27 mouse cellular contexts compared by ENCODE assay signal in genomic region chr9:104148969-104149368, GRCm38 (mm10). TPM values are rescaled to one million over a fixed set of nuclear protein-coding genes. Genes with fewer than 3 reads are reported as not detected.
A peak's percentile ranks its signal among the peaks of the same experiment; 100 is the strongest.
DNase-seq lines count a peak whose midpoint lies in the region; ATAC-seq and TF ChIP-seq lines count a peak whose summit lies in the region.
"Had no signal": no experiment of that assay in that cellular context is flagged by ENCODE, and none has a peak within 500 bp of the region (broad histone marks: within the 10 kb centered on the region; RNA-seq: fewer than 3 reads in every experiment).

No protein-coding gene starts in this region.

- H3K4me3 ChIP-seq in heart, embryonic 11.5 days (ENCODE audit: low read depth, low read length), result no peak overlapping the region
- H3K4me3 ChIP-seq in heart, postnatal 0 days (ENCODE audit: low read depth, low read length), result no peak overlapping the region
- H3K4me3 ChIP-seq: embryonic facial prominence, embryonic 10.5 days; embryonic facial prominence, embryonic 12.5 days; forebrain, embryonic 13.5 days; forebrain, embryonic 15.5 days had no signal

- DNase-seq in heart, adult 11 months, result peak; percentile 87
- peak; percentile 6 for DNase-seq in heart, postnatal 0 days (ENCODE audit: low spot score)
- no peak for DNase-seq in heart, postnatal 25 days (ENCODE audit: low spot score)
- peak; percentile 28 for DNase-seq in adipocyte (ENCODE audit: low spot score)
- peak; percentile 16 for DNase-seq in fibroblast of lung, adult 2 months (ENCODE audit: low read depth)
- no peak for DNase-seq in left cerebral cortex, postnatal 36 days (ENCODE audit: low spot score in 2 of 2)
- DNase-seq in cerebellum, postnatal 10 days, result no peak
- DNase-seq: adrenal gland, adult 2 months; adrenal gland, postnatal 10 days; adrenal gland, postnatal 25 days; B cell, adult 2 months; cerebellum, adult 11 months; cerebellum, adult 18-20 months; cerebellum, adult 8-10 months; cerebellum, adult 9-11 months; cerebellum, postnatal 25 days; forebrain, postnatal 0 days had no signal

- no peaks in the 10 kb centered on the region for H3K27me3 ChIP-seq in heart, embryonic 11.5 days (ENCODE audit: control insufficient read depth, insufficient read depth, low read length)
- no peaks in the 10 kb centered on the region for H3K27me3 ChIP-seq in heart, postnatal 0 days (ENCODE audit: control insufficient read depth, insufficient read depth, low read length)
- H3K27me3 ChIP-seq: CH12.LX; embryonic facial prominence, embryonic 12.5 days; forebrain, embryonic 13.5 days; forebrain, embryonic 15.5 days; Patski had no signal

- no peak for ATAC-seq in heart, embryonic 11.5 days (replicated peaks; ENCODE audit: insufficient number of reproducible peaks, low FRiP score, low TSS enrichment)
- no peak for ATAC-seq in heart, postnatal 0 days (ENCODE audit: insufficient read depth, low read depth)
- ATAC-seq: activated CD4-positive, CD25-positive, alpha-beta regulatory T cell, adult 4 months; CD4-positive, CD25-positive, alpha-beta regulatory T cell, adult 4 months; forebrain, embryonic 13.5 days; forebrain, embryonic 15.5 days; forebrain, postnatal 0 days; Patski had no signal

- intact Hi-C loops in heart, postnatal 25 days (cut with DNase I), result no loop called here
- intact Hi-C loops in left cerebral cortex, postnatal 36 days (cut with DNase I), result no loop called here

- H3K9ac ChIP-seq in heart, embryonic 11.5 days (ENCODE audit: low read depth, low read length), result no peak overlapping the region
- no peak overlapping the region for H3K9ac ChIP-seq in heart, postnatal 0 days (replicated peaks; ENCODE audit: low read depth, low read length)
- H3K9ac ChIP-seq: embryonic facial prominence, embryonic 12.5 days; forebrain, embryonic 13.5 days; forebrain, embryonic 15.5 days; forebrain, postnatal 0 days had no signal

- no peak for TF ChIP-seq EP300 in heart, postnatal 0 days (IDR thresholded peaks at IDR 0.05; ENCODE audit: low read depth)

- 86% methylated on average over 7 of the region's 7 CpGs for WGBS in heart, embryonic 11.5 days (ENCODE audit: insufficient replicate concordance)
- 73% methylated on average over 7 of the region's 7 CpGs for WGBS in heart, postnatal 0 days

- H3K27ac ChIP-seq in heart, embryonic 11.5 days (ENCODE audit: low read depth, low read length), result no peak overlapping the region
- no peak overlapping the region for H3K27ac ChIP-seq in heart, postnatal 0 days (ENCODE audit: low read depth)
- H3K27ac ChIP-seq: embryonic facial prominence, embryonic 10.5 days; embryonic facial prominence, embryonic 12.5 days; forebrain, embryonic 13.5 days; forebrain, embryonic 15.5 days had no signal

- TF ChIP-seq CTCF in heart, postnatal 0 days (IDR thresholded peaks at IDR 0.05; ENCODE audit: low read depth), result no peak

- peaks cover 15% of the 10 kb centered on the region for H3K36me3 ChIP-seq in heart, embryonic 11.5 days (ENCODE audit: control insufficient read depth, insufficient read depth, low read length)
- peaks cover 42% of the 10 kb centered on the region for H3K36me3 ChIP-seq in heart, postnatal 0 days (replicated peaks; ENCODE audit: control insufficient read depth, insufficient read depth, low read length)

- no peaks in the 10 kb centered on the region for H3K4me1 ChIP-seq in heart, embryonic 11.5 days (ENCODE audit: control insufficient read depth, insufficient read depth, low read length)
- H3K4me1 ChIP-seq in heart, postnatal 0 days (ENCODE audit: control insufficient read depth, insufficient read depth), result no peaks in the 10 kb centered on the region
- H3K4me1 ChIP-seq: embryonic facial prominence, embryonic 10.5 days; embryonic facial prominence, embryonic 12.5 days; forebrain, embryonic 13.5 days; forebrain, embryonic 15.5 days had no signal

- H3K4me2 ChIP-seq in heart, embryonic 11.5 days, result no peak overlapping the region
- no peak overlapping the region for H3K4me2 ChIP-seq in heart, postnatal 0 days (ENCODE audit: low read depth, low read length)
- H3K4me2 ChIP-seq: embryonic facial prominence, embryonic 12.5 days; forebrain, embryonic 13.5 days; forebrain, embryonic 15.5 days had no signal

- no peaks in the 10 kb centered on the region for H3K9me3 ChIP-seq in heart, embryonic 11.5 days (replicated peaks; ENCODE audit: control insufficient read depth, low read length)
- H3K9me3 ChIP-seq in heart, postnatal 0 days (replicated peaks; ENCODE audit: control insufficient read depth, low read length), result no peaks in the 10 kb centered on the region
- H3K9me3 ChIP-seq: embryonic facial prominence, embryonic 10.5 days; embryonic facial prominence, embryonic 12.5 days; forebrain, embryonic 13.5 days; forebrain, embryonic 15.5 days; G1E had no signal

RNA-seq across cellular contexts. Expression of gene Ackr4, which starts 22.2 kb away (rescaled TPM):
- polyA plus RNA-seq in heart, embryonic 11.5 days (2014; fragmentation: Nextera tagmentation; extraction: Ambion mirVana), result 0.31 and 0.48 TPM in 2 replicates
- total RNA-seq in heart, postnatal 0 days (2014; rRNA removed; ENCODE audit: low replicate concordance), result 18.1 and 18.8 TPM in 2 replicates
- 6.4 and 6.7 TPM in 2 replicates for polyA plus RNA-seq in heart, postnatal 0 days (2015; fragmentation: Nextera tagmentation; extraction: Ambion mirVana)
- total RNA-seq in heart, postnatal 25 days (2021), result 1 to 10 TPM; 4.2 to 4.8 TPM
- total RNA-seq in left cerebral cortex, postnatal 36 days (2021), result under 1 TPM in 1 of 2 experiments, not detected in 1; 0.12 TPM
- polyA plus RNA-seq: G1E had no signal

Comparison
In these comparisons a context has a peak if more than half of its experiments do, and no peak if none do; other contexts are left out.
1. DNase-seq: peak in heart, adult 11 months (single experiment), heart, postnatal 0 days (single experiment), adipocyte (single experiment) and fibroblast of lung, adult 2 months (single experiment); none in heart, postnatal 25 days (single experiment), left cerebral cortex, postnatal 36 days (0 of 2) and cerebellum, postnatal 10 days (0 of 2).
2. RNA of gene Ackr4, which starts 22.2 kb away (total RNA-seq): 18.1 to 18.8 TPM in heart, postnatal 0 days and 4.2 to 4.8 TPM in heart, postnatal 25 days; 0.12 TPM in left cerebral cortex, postnatal 36 days; every median in the first group is over 4 times any median in the second.